Mouse (Mus musculus) heart, embryonic 12.5 days (tissue): Measurements from ENCODE around the gene Dgkd. TPM values are rescaled to one million over a fixed set of nuclear protein-coding genes. Genes with fewer than 3 reads are reported as not detected.

Source experiments
- ATAC-seq: fragments of 200-750 bp; cut with Nextera tagmentation; 2 replicates; pipeline ENCODE4 v1.8.0; 2017; ENCODE audit warnings: moderate TSS enrichment, moderate library complexity; ENCODE audit not compliant: insufficient number of reproducible peaks, low FRiP score
- H3K27ac ChIP-seq: fragments of 300-500 bp; sonication (generic); 2 replicates; pipeline ENCODE4 v1.5.1; 2016; ENCODE audit warnings: mild to moderate bottlenecking, moderate library complexity; ENCODE audit not compliant: poor library complexity, severe bottlenecking
- H3K27me3 ChIP-seq: fragments of 300-500 bp; sonication (generic); replicated peaks from 2 replicates; pipeline ENCODE4 v1.6.1; 2016; ENCODE audit warnings: mild to moderate bottlenecking, moderate library complexity
- H3K36me3 ChIP-seq: fragments of 300-500 bp; sonication (generic); 2 replicates; pipeline ENCODE4 v1.6.1; 2016; ENCODE audit warnings: mild to moderate bottlenecking, moderate library complexity
- H3K4me1 ChIP-seq: fragments of 300-500 bp; sonication (generic); replicated peaks from 2 replicates; pipeline ENCODE4 v1.6.1; 2016; ENCODE audit warnings: mild to moderate bottlenecking
- H3K4me2 ChIP-seq: fragments of 300-500 bp; sonication (generic); 2 replicates; pipeline ENCODE4 v1.6.1; 2016; ENCODE audit warnings: mild to moderate bottlenecking, moderate library complexity
- H3K4me3 ChIP-seq: fragments of 300-500 bp; sonication (generic); 2 replicates; pipeline ENCODE4 v1.5.1; 2016; ENCODE audit warnings: mild to moderate bottlenecking
- H3K9ac ChIP-seq: fragments of 300-500 bp; sonication (generic); 2 replicates; pipeline ENCODE4 v1.6.1; 2016; ENCODE audit warnings: mild to moderate bottlenecking, moderate library complexity
- H3K9me3 ChIP-seq: fragments of 300-500 bp; sonication (generic); replicated peaks from 2 replicates; pipeline ENCODE4 v1.6.1; 2016; ENCODE audit warnings: mild to moderate bottlenecking, moderate library complexity
- WGBS: fragments of 180-500 bp; shearing (Covaris S2); methylation state at CpG from one replicate; pipeline ENCODE4 v1.1.7; 2016; 5-methylcytosine and 5-hydroxymethylcytosine counted together
- polyA plus RNA-seq: library from polyadenylated mRNA; unstranded; fragments of >200 nt; fragmentation: Nextera tagmentation; extraction: Ambion mirVana; gene quantifications from 2 replicates; pipeline ENCODE4 v1.2.1, GENCODE M21; 2016

Dgkd gene
- polyA plus RNA-seq, 1 experiment from 2014 or later: 24.1 TPM

DNA sequence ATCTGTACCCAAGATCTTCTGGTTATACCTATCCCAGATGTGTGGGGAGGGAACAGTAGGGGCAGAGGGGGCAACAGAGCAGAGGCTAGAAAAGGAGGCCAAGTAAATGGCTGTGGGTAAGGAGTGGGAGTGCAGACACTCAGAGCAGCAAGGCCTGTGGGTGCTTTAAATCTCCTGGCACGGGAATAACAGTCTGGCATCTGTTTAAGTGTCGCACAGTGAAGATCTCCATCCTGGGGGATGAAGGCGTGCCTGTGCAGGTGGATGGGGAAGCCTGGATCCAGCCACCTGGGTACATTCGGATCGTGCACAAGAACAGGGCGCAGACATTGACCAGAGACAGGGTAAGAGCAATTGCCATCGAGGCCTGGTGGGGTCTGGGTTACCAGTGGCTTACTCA, 83.0 kb downstream of the Dgkd start:
- Histone ChIP-seq H3K27me3 (no peaks in the 10 kb centered on the region), H3K4me3 (no peak overlapping the region), H3K4me2 (no peak overlapping the region), H3K27ac (no peak overlapping the region), H3K9me3 (no peaks in the 10 kb centered on the region), H3K36me3 (peaks cover 93% of the 10 kb centered on the region), H3K4me1 (no peaks in the 10 kb centered on the region), H3K9ac (no peak overlapping the region)
- no peak for ATAC-seq
- 87% methylated on average over 7 of the region's 7 CpGs for WGBS

DNA sequence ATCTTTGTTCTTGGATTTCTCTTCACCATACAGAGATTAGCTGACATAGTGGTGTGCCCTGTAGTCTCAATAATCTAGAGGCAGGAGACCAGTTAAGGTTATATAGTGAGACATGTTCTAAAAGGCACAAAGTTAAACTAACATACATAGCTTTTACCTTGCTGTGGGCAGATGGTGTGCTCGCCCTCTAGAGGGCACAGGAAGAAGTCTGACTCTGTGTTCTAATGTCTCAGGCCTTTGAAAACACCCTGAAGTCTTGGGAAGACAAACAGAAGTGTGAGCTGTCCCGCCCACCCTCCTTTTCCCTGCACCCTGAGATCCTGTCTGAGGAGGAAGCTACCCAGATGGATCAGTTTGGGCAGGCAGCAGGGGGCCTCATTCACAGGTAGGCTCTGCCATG, 83.4 kb downstream of the Dgkd start:
- Histone ChIP-seq H3K9ac (no peak overlapping the region), H3K4me3 (no peak overlapping the region), H3K27me3 (no peaks in the 10 kb centered on the region), H3K36me3 (peaks cover 93% of the 10 kb centered on the region), H3K9me3 (no peaks in the 10 kb centered on the region), H3K27ac (no peak overlapping the region), H3K4me1 (no peaks in the 10 kb centered on the region), H3K4me2 (no peak overlapping the region)
- WGBS: 38% methylated on average over 2 of the region's 2 CpGs
- ATAC-seq: no peak

DNA sequence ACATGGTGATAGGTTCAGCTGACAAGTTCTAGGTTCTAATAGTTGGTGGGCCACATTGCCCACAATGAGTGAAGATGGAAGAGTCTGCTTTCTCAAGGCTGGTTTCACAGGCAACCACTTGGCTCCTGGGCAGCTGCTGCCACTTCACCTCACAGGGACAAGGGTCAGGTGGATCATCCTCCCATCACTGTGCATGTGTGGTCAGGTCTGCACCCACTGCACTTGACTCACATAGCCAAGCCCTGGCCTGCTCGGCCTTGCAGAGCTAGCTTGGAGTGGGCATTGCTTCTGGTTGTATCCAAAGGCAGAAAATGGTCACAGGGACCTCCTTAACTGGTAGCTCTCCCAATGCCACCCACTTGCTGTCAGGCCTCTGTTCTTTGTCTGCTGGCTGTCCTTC, 88.7 kb downstream of the Dgkd start:
- no peak overlapping the region for H3K27ac ChIP-seq
- 89% methylated on average over 1 of the region's 1 CpGs for WGBS
- H3K4me3 ChIP-seq: no peak overlapping the region
- ATAC-seq: no peak
- no peaks in the 10 kb centered on the region for H3K4me1 ChIP-seq
- H3K36me3 ChIP-seq: peaks cover 99% of the 10 kb centered on the region
- no peaks in the 10 kb centered on the region for H3K27me3 ChIP-seq
- H3K4me2 ChIP-seq: no peak overlapping the region
- no peaks in the 10 kb centered on the region for H3K9me3 ChIP-seq
- H3K9ac ChIP-seq: no peak overlapping the region

DNA sequence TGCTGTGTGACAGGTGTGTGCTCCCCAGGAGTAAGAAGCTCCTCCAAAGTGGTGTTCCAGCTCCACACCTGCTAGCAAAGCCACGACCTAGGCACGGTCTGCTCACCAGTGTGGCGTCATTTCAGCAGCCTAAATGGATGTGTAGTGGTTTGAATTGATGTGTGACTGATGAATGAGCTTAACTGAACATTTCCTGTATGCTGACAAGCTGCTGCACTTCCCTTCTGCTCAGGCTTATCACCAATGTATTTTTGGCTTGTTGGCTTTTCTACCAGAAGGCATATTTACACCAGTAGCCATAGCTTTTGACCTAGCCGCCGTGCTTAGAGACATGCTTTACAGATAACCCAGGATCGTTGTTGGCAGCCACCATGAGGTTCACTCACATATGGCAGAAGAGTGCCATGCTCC, 94.6 kb downstream of the Dgkd start:
- Histone ChIP-seq H3K36me3 (peaks cover 90% of the 10 kb centered on the region), H3K4me3 (no peak overlapping the region), H3K4me1 (peaks cover 12% of the 10 kb centered on the region), H3K9ac (no peak overlapping the region), H3K9me3 (no peaks in the 10 kb centered on the region), H3K4me2 (no peak overlapping the region), H3K27ac (no peak overlapping the region), H3K27me3 (no peaks in the 10 kb centered on the region)
- ATAC-seq: no peak
- 42% methylated on average over 6 of the region's 6 CpGs for WGBS

DNA sequence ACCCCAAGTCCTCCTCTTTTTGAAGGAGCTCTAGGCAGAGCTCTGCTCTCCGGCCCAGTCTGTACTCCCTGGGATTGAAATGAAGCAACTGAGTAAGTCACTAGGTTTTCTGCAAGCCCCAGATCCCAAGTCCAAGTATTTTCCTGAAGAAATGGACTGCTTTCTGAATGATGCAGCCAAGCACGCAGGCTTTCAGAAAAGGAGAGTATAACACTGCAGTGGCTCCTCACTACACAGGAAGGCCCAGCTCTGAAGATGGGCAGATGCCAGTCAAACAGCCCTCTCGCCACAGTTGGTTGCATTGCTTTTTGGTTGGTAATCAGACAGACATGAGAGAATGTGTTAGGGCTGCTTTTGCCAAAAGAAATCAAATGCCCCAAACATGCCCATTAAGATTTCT, 98.6 kb downstream of the Dgkd start:
- WGBS: 90% methylated on average over 3 of the region's 3 CpGs
- Histone ChIP-seq H3K4me1 (peaks cover 12% of the 10 kb centered on the region), H3K27me3 (no peaks in the 10 kb centered on the region), H3K36me3 (peaks cover 84% of the 10 kb centered on the region), H3K4me2 (no peak overlapping the region), H3K4me3 (no peak overlapping the region), H3K9ac (no peak overlapping the region; the same call in 1 of the 2 replicates), H3K27ac (no peak overlapping the region), H3K9me3 (no peaks in the 10 kb centered on the region)
- no peak for ATAC-seq

DNA sequence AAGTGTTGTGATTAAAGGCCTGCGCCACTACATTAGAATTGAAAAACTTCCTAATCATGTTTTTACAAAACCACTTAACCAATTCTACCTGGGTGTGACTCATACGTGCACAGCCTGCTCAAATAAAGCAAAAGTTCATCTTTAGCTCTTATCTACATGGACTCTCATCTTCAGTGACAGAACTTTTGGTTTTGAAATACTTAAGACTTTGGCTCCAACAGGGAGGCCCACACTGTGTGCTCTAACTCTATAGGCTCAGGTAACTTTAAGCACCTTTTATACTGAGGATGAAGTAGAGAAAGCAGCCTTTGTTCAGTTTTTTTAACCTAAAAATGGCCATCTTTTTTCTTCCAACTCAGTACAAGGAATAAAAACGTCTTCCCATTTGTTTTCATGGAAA, 100.0 kb downstream of the Dgkd start:
- WGBS: 81% methylated on average over 3 of the region's 3 CpGs
- peaks cover 3% of the 10 kb centered on the region for H3K4me1 ChIP-seq

DNA sequence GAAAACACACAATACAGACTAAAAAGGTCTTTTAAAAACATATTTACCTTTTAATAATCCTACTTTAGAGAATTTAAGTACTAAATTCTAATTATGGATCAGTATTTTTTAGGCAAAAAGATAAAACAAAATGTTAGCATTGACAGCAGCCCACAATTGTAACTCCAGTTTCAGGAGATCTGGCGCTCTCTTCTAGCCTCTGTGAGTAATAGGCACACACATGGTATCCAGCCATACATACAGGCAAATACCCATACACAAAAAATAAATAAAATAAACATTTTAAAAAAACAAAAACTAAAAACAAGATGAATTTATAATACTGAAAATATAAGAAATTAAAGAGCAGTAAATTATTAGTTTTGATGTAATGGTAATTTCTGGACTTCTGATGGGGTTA, 105.8 kb downstream of the Dgkd start:
- no peak overlapping the region for H3K4me2 ChIP-seq
- no peak for ATAC-seq
- no peaks in the 10 kb centered on the region for H3K9me3 ChIP-seq
- no peak overlapping the region for H3K4me3 ChIP-seq
- H3K36me3 ChIP-seq: peaks cover 64% of the 10 kb centered on the region
- 92% methylated on average over 1 of the region's 1 CpGs for WGBS
- H3K27ac ChIP-seq: no peak overlapping the region
- no peaks in the 10 kb centered on the region for H3K27me3 ChIP-seq
- peaks cover 19% of the 10 kb centered on the region for H3K4me1 ChIP-seq
- H3K9ac ChIP-seq: no peak overlapping the region

More for the DNA sequence above, 100.0 kb downstream of the Dgkd start:
- Histone ChIP-seq H3K9me3 (no peaks in the 10 kb centered on the region), H3K36me3 (peaks cover 87% of the 10 kb centered on the region), H3K9ac (no peak overlapping the region), H3K4me2 (no peak overlapping the region), H3K27me3 (no peaks in the 10 kb centered on the region), H3K4me3 (no peak overlapping the region), H3K27ac (no peak overlapping the region)
- ATAC-seq: no peak

DNA sequence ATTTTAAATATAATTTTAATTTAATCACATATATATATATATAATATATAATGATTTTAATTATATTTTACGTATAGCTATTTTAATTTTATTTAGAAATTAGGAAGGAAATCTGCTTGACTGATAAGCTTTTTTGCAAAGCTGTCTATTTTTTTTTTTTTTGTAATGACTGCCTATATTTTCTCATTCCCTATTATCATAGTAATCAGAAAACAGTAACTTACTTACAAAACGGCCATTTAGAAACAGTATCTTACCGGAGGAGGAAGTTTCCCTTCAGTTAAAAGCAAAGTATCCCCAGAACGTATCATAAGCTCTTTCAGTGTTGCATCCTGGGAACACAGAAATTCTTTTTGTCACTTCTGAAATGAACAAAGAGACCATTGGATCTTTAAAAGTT, 106.4 kb downstream of the Dgkd start:
- no peak overlapping the region for H3K27ac ChIP-seq
- H3K4me1 ChIP-seq: peaks cover 19% of the 10 kb centered on the region
- ATAC-seq: no peak
- no peak overlapping the region for H3K9ac ChIP-seq
- H3K36me3 ChIP-seq: peaks cover 66% of the 10 kb centered on the region
- no peak overlapping the region for H3K4me2 ChIP-seq
- WGBS: 62% methylated on average over 4 of the region's 4 CpGs
- H3K4me3 ChIP-seq: no peak overlapping the region
- no peaks in the 10 kb centered on the region for H3K27me3 ChIP-seq
- H3K9me3 ChIP-seq: no peaks in the 10 kb centered on the region

DNA sequence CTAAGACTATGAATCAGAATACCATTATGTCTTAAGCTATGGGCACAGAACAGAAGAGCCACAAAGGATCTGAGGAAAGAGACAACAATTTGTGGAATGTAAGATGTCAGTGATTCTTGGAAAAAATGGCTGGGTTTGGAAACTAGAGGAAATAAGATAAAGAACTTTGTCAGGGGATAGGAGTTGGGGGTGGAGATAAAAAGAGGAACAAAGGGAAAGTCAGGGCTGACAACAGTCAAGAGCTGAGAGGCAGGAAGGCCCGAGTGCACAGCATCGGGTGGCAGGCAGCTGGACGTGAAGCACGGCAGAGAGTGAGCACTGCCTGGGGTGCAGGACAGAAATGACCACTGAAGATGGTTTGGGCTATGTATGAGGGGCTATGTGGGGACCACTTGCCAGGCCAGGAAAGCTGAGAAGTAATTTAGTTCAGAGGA, 106.9 kb downstream of the Dgkd start:
- 10% methylated on average over 4 of the region's 4 CpGs for WGBS
- peaks cover 19% of the 10 kb centered on the region for H3K4me1 ChIP-seq
- ATAC-seq: peak; percentile 45; the same call in 1 of the 2 replicates
- H3K27ac ChIP-seq: peak overlapping the region; percentile 22
- H3K9me3 ChIP-seq: no peaks in the 10 kb centered on the region
- peaks cover 68% of the 10 kb centered on the region for H3K36me3 ChIP-seq
- H3K27me3 ChIP-seq: no peaks in the 10 kb centered on the region
- peak overlapping the region; percentile 39; the same call in 1 of the 2 replicates for H3K9ac ChIP-seq
- no peak overlapping the region for H3K4me3 ChIP-seq
- H3K4me2 ChIP-seq: no peak overlapping the region

DNA sequence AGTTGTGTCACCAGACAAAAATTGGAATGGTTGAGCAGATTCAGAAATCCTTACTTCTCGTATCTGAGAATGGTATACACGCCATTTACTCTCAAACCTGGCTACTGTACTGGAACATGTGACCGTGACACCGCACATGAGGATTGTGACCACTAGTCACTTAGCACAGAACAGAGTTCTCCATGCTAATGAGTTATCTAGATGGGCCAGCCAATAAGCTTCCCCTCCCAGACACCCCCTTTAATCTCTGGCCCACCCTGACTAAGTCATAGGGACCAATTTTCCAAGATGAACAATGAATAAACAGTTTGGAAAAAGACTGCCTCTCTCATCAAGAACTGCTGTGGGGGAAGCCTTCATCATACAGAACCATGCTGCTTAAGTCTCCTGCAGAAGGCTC, 107.7 kb downstream of the Dgkd start:
- H3K9ac ChIP-seq: no peak overlapping the region
- H3K4me2 ChIP-seq: no peak overlapping the region
- peak overlapping the region; percentile 62 for H3K27ac ChIP-seq
- no peaks in the 10 kb centered on the region for H3K27me3 ChIP-seq
- peak; percentile 70 for ATAC-seq
- 79% methylated on average over 4 of the region's 4 CpGs for WGBS
- peaks cover 65% of the 10 kb centered on the region for H3K36me3 ChIP-seq
- no peak overlapping the region for H3K4me3 ChIP-seq
- peaks cover 19% of the 10 kb centered on the region for H3K4me1 ChIP-seq
- no peaks in the 10 kb centered on the region for H3K9me3 ChIP-seq

DNA sequence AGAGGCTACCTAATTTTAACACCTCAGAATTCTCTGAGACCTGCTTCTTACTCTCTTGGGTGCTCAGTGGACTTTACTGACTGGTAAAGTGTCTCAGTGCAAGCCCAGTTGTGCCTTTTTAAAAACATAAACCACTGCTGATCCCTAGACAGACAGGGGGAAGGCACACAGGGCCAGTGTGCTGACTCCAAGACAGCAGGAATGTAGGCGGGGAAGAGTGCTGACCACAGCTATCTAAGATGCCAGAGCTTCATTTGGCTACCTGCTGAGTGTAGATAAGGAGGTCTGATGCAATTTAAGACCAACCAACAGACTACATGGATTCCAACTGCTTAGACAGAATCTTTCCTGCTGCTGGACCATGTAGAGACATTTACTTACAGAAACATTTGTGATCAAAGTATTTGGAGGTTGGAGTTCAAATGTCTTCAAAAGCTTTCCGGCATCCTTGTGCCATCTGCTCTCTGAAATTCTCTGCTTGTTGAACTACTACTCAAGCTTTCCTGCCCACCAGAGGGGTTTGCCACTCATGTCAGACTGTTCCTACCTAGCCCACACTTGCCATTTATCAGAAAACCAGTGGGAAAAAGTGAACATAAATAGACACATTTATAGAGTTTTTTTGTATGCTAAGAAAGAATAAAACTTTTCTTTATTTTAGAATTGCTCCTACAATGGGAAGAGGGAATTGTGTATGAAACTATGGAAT, 108.5 kb downstream of the Dgkd start:
- peak; percentile 96 for ATAC-seq
- H3K4me1 ChIP-seq: peaks cover 19% of the 10 kb centered on the region
- no peak overlapping the region for H3K4me3 ChIP-seq
- H3K4me2 ChIP-seq: no peak overlapping the region
- H3K9ac ChIP-seq: no peak overlapping the region
- peak overlapping the region; percentile 62 for H3K27ac ChIP-seq
- WGBS: 48% methylated on average over 2 of the region's 2 CpGs
- no peaks in the 10 kb centered on the region for H3K27me3 ChIP-seq
- H3K36me3 ChIP-seq: peaks cover 63% of the 10 kb centered on the region
- no peaks in the 10 kb centered on the region for H3K9me3 ChIP-seq

DNA sequence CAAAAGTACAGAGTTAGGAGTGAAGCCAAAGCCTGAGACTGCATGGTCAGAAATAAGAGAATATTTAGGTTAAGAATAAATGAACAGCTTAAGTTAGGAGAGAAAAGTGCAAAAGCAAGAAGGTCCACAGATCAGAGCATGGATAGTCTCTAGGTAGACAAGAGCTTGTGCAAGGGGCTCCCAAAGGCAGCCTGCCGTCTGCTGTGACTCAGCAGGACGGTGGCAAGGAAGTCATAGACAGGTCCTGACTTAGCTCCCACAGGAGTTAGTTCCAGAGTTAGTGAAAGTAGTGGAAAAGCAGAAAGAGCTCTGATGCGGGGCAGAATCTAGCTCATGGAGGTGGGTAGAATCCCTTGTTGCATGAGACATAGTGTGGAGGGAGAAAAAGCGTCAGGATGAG, 117.3 kb downstream of the Dgkd start:
- no peak for ATAC-seq

More for the DNA sequence above, 117.3 kb downstream of the Dgkd start:
- Histone ChIP-seq H3K27ac (no peak overlapping the region), H3K27me3 (no peaks in the 10 kb centered on the region), H3K9ac (no peak overlapping the region), H3K9me3 (no peaks in the 10 kb centered on the region), H3K36me3 (peaks cover 61% of the 10 kb centered on the region), H3K4me2 (no peak overlapping the region), H3K4me1 (no peaks in the 10 kb centered on the region), H3K4me3 (no peak overlapping the region)
- 73% methylated on average over 4 of the region's 4 CpGs for WGBS
